ENCODE assay signal across 13 mouse cellular contexts in genomic region chr2:165211426-165212079, GRCm38 (mm10). TPM values are rescaled to one million over a fixed set of nuclear protein-coding genes. Genes with fewer than 3 reads are reported as not detected.
DNase-seq lines count a peak whose midpoint lies in the region; ATAC-seq and TF ChIP-seq lines count a peak whose summit lies in the region.
"Had no signal": no experiment of that assay in that cellular context is flagged by ENCODE, and none has a peak within 500 bp of the region (broad histone marks: within the 10 kb centered on the region; RNA-seq: fewer than 3 reads in every experiment).

No protein-coding gene starts in this region.

- peak; percentile 21 for DNase-seq in lung, embryonic 14.5 days
- DNase-seq in lung, postnatal 10 days = no peak
- peak; percentile 48 for DNase-seq in forebrain, embryonic 14.5 days (ENCODE audit: low spot score)
- DNase-seq in midbrain, embryonic 10.5 days (ENCODE audit: low spot score) = peak; percentile 58
- DNase-seq in adrenal gland, postnatal 14 days = no peak
- no peak for DNase-seq in thymus, postnatal 25 days
- DNase-seq in layer of hippocampus, postnatal 25 days (ENCODE audit: extremely low spot score in 1 of 2, low spot score in 1 of 2) = no peak
- DNase-seq: cerebellum, adult 11-12 months; gastrocnemius, postnatal 14 days; heart, postnatal 36 days; layer of hippocampus, adult 9-11 months had no signal

- H3K4me3 ChIP-seq in lung, embryonic 14.5 days (ENCODE audit: low read depth, low read length) = no peak overlapping the region
- no peak overlapping the region for H3K4me3 ChIP-seq in forebrain, embryonic 14.5 days (ENCODE audit: low read depth, low read length)
- peak overlapping the region; percentile 45 for H3K4me3 ChIP-seq in midbrain, embryonic 10.5 days

- 3% methylated on average over 20 of the region's 20 CpGs for WGBS in lung, embryonic 14.5 days
- WGBS in forebrain, embryonic 14.5 days = 3% methylated on average over 19 of the region's 20 CpGs
- under 1% methylated on average over 20 of the region's 20 CpGs for WGBS in midbrain, embryonic 10.5 days

- TF ChIP-seq CTCF in lung, embryonic 14.5 days (IDR thresholded peaks at IDR 0.05; ENCODE audit: low read depth) = no peak

- H3K36me3 ChIP-seq in lung, embryonic 14.5 days (ENCODE audit: insufficient read depth) = no peaks in the 10 kb centered on the region
- no peaks in the 10 kb centered on the region for H3K36me3 ChIP-seq in forebrain, embryonic 14.5 days (ENCODE audit: control insufficient read depth, insufficient read depth, low read length)
- H3K36me3 ChIP-seq in midbrain, embryonic 10.5 days = no peaks in the 10 kb centered on the region

- no peak overlapping the region for H3K9ac ChIP-seq in lung, embryonic 14.5 days
- peak overlapping the region; percentile 21; the same call in 1 of the 2 replicates for H3K9ac ChIP-seq in forebrain, embryonic 14.5 days (ENCODE audit: low read length)
- H3K9ac ChIP-seq: liver, embryonic 14.5 days had no signal

- H3K4me2 ChIP-seq in lung, embryonic 14.5 days = no peak overlapping the region
- peak overlapping the region; percentile 36 for H3K4me2 ChIP-seq in forebrain, embryonic 14.5 days (ENCODE audit: low read length)

- H3K4me1 ChIP-seq in lung, embryonic 14.5 days (ENCODE audit: insufficient read depth) = 0 out of 2 replicates have a peak, but pooled peaks cover 3% of the 10 kb centered on the region
- H3K4me1 ChIP-seq in forebrain, embryonic 14.5 days (ENCODE audit: control insufficient read depth, insufficient read depth, low read length) = peaks cover 30% of the 10 kb centered on the region
- peaks cover 69% of the 10 kb centered on the region for H3K4me1 ChIP-seq in midbrain, embryonic 10.5 days

- H3K27ac ChIP-seq in lung, embryonic 14.5 days (ENCODE audit: low read depth) = no peak overlapping the region
- 0 out of 2 replicates have a peak overlapping the region, but pooled peaks have one; percentile 21 for H3K27ac ChIP-seq in forebrain, embryonic 14.5 days (ENCODE audit: low read depth, low read length)
- H3K27ac ChIP-seq in midbrain, embryonic 10.5 days (replicated peaks) = peak overlapping the region; percentile 84
- H3K27ac ChIP-seq: liver, embryonic 14.5 days had no signal

- 0 out of 2 replicates have a peak, but pooled peaks have one; percentile 25 for ATAC-seq in lung, embryonic 14.5 days (ENCODE audit: insufficient read depth)
- peak; percentile 47; the same call in 1 of the 2 replicates for ATAC-seq in forebrain, embryonic 14.5 days
- no peak for ATAC-seq in cerebellum, adult (ENCODE audit: insufficient number of reproducible peaks, low FRiP score, low TSS enrichment)

- H3K27me3 ChIP-seq in lung, embryonic 14.5 days (ENCODE audit: insufficient read depth, low read length) = peaks cover 71% of the 10 kb centered on the region
- H3K27me3 ChIP-seq in forebrain, embryonic 14.5 days (replicated peaks; ENCODE audit: control insufficient read depth, insufficient read depth, low read length) = 0 out of 2 replicates have a peak, but pooled peaks cover 6% of the 10 kb centered on the region
- peaks cover 97% of the 10 kb centered on the region for H3K27me3 ChIP-seq in midbrain, embryonic 10.5 days (ENCODE audit: low read depth, poor library complexity, severe bottlenecking)

- H3K9me3 ChIP-seq in lung, embryonic 14.5 days (ENCODE audit: low read depth, low read length) = no peaks in the 10 kb centered on the region
- no peaks in the 10 kb centered on the region for H3K9me3 ChIP-seq in forebrain, embryonic 14.5 days (replicated peaks; ENCODE audit: control insufficient read depth, low read length)
- H3K9me3 ChIP-seq in midbrain, embryonic 10.5 days (replicated peaks) = no peaks in the 10 kb centered on the region

RNA-seq across cellular contexts. Expression of gene Cdh22, which starts 23.1 kb away (rescaled TPM):
- polyA plus RNA-seq in lung, embryonic 14.5 days (2014; fragmentation: Nextera tagmentation; extraction: Ambion mirVana) = 0.72 and 1.5 TPM in 2 replicates
- 4.8 and 4.9 TPM in 2 replicates for polyA plus RNA-seq in forebrain, embryonic 14.5 days (2014; fragmentation: Nextera tagmentation; extraction: Ambion mirVana)
- 3.9 and 7.1 TPM in 2 replicates for polyA plus RNA-seq in midbrain, embryonic 10.5 days (2016; fragmentation: Nextera tagmentation; extraction: Ambion mirVana)
- total RNA-seq in adrenal gland, postnatal 14 days (2021) = 1.3 and 1.6 TPM in 2 replicates
- total RNA-seq in layer of hippocampus, postnatal 25 days (2021) = 10 to 100 TPM; 12.9 to 13.0 TPM

Comparison
In these comparisons a context has a peak if more than half of its experiments do, and no peak if none do; other contexts are left out.
1. DNase-seq: peak in lung, embryonic 14.5 days (single experiment), forebrain, embryonic 14.5 days (single experiment) and midbrain, embryonic 10.5 days (single experiment); none in lung, postnatal 10 days (single experiment), adrenal gland, postnatal 14 days (single experiment), thymus, postnatal 25 days (single experiment) and layer of hippocampus, postnatal 25 days (0 of 2).